Comparison of ENCODE assay signal across 8 mouse cellular contexts in the genomic region with DNA sequence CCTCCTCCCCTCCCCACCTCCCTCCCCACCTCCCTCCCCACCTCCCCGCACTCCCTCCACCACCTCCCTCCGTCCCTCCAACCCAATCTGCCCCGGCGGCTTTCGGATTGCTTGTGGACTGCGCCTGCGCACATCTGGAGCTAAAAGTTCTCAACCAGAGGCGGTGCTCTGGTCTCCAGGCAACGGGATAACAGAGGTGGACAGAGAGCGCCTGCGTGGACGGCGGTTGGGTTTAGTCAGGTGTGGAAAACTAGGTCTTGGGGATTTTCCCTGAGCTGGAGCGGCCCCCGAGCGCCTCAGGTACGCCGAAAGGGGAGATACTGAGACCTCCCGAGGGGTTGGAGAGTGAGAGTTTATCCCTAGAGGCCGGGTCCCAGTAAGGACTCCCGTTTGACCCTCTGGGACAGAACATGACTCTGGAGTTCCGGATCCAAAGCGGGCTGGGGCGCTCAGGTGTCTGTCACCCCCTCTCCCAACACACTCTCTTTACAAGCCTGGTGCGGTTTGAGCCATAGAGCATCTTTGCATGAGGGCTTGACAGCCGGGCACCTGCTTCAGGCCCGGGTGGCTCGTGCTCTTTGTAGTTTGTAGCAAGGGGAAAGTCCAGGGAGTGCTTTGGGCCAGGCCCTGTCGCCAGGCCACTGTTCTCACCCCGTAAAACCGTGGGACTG. TPM values are rescaled to one million over a fixed set of nuclear protein-coding genes. Genes with fewer than 3 reads are reported as not detected.
DNase-seq lines count a peak whose midpoint lies in the region; ATAC-seq lines count a peak whose summit lies in the region.

A gene (plus strand): TSS at position 106 of the 671 bp plus-strand sequence.

- 0 out of 2 replicates have a peak, but pooled peaks cover 3% of the 10 kb centered on the region for H3K9me3 ChIP-seq in intestine, embryonic 14.5 days (ENCODE audit: control insufficient read depth, low read length)

- no peaks in the 10 kb centered on the region for H3K36me3 ChIP-seq in intestine, embryonic 14.5 days (ENCODE audit: control insufficient read depth, insufficient read depth, low read length)

- 4% methylated on average over 29 of the region's 31 CpGs for WGBS in intestine, embryonic 14.5 days

- peaks cover 11% of the 10 kb centered on the region for H3K4me1 ChIP-seq in intestine, embryonic 14.5 days (replicated peaks; ENCODE audit: control insufficient read depth, insufficient read depth, low read length)

- no peaks in the 10 kb centered on the region for H3K27me3 ChIP-seq in intestine, embryonic 14.5 days (replicated peaks; ENCODE audit: control insufficient read depth, insufficient read depth, low read length)

- peak within 1 kb of the TSS; percentile 84 for H3K4me2 ChIP-seq in intestine, embryonic 14.5 days (ENCODE audit: low read length)

- intact Hi-C loops in gastrocnemius, postnatal 36 days (cut with DNase I): loop anchor here (5.0 kb wide), 1 partner anchor 121 kb away; no protein-coding TSS in a partner anchor
- intact Hi-C loops in left cerebral cortex, postnatal 14 days (cut with DNase I): loop anchor here (5.0 kb wide), 1 partner anchor 121 kb away; no protein-coding TSS in a partner anchor

- ATAC-seq in intestine, embryonic 14.5 days (replicated peaks; ENCODE audit: low FRiP score, low TSS enrichment, low read depth): peak; percentile 88
- ATAC-seq in megakaryocyte progenitor cell, adult 5-6 weeks (replicated peaks; ENCODE audit: poor library complexity): peak; percentile 71

- H3K27ac ChIP-seq in intestine, embryonic 14.5 days (ENCODE audit: low read depth): peak within 1 kb of the TSS; percentile 81

- H3K9ac ChIP-seq in intestine, embryonic 14.5 days (ENCODE audit: low read length): peak within 1 kb of the TSS; percentile 59

- DNase-seq in ZHBTc4 (ENCODE audit: low read depth, low spot score): peak; percentile 96
- DNase-seq in embryo, embryonic 9.5 days (ENCODE audit: extremely low spot score): peak; percentile 89
- peak; percentile 82 to 91 for DNase-seq in gastrocnemius, postnatal 36 days
- peak; percentile 87 for DNase-seq in intestine, embryonic 14.5 days (ENCODE audit: low spot score)
- peak; percentile 79 to 82 for DNase-seq in left cerebral cortex, postnatal 14 days (ENCODE audit: low spot score in 2 of 2)
- DNase-seq in right cerebral cortex, postnatal 10 days (ENCODE audit: low spot score in 2 of 2): peak; percentile 89
- DNase-seq in urinary bladder, postnatal 10 days (ENCODE audit: low spot score): peak; percentile 64

- peak within 1 kb of the TSS; percentile 41 for H3K4me3 ChIP-seq in intestine, embryonic 14.5 days (ENCODE audit: low read depth, low read length)

RNA-seq across cellular contexts. Expression of the gene that starts here (rescaled TPM):
- 1 to 10 TPM in 1 of 2 experiments, under 1 TPM in 1; 0.72 to 1.0 TPM for total RNA-seq in gastrocnemius, postnatal 36 days (2021)
- 2.1 and 2.5 TPM in 2 replicates for polyA plus RNA-seq in intestine, embryonic 14.5 days (2014; fragmentation: Nextera tagmentation; extraction: Ambion mirVana)
- total RNA-seq in left cerebral cortex, postnatal 14 days (2021): 1 to 10 TPM; 1.4 to 1.5 TPM
- not detected in 2 replicates for total RNA-seq in megakaryocyte progenitor cell, adult 5-6 weeks (2015)
- total RNA-seq in megakaryocyte progenitor cell, adult 5-6 weeks (2017): not detected in 2 replicates

Comparison
In these comparisons a context has a peak if more than half of its experiments do, and no peak if none do; other contexts are left out.
1. Peak in every context shown above with its lines: DNase-seq, ATAC-seq, H3K4me3 ChIP-seq and H3K27ac ChIP-seq.
2. Peak in ATAC-seq in megakaryocyte progenitor cell, adult 5-6 weeks; RNA of the gene not detected or under 1 TPM.